Comparison of ENCODE assay signal across 17 mouse cellular contexts in the genomic region with DNA sequence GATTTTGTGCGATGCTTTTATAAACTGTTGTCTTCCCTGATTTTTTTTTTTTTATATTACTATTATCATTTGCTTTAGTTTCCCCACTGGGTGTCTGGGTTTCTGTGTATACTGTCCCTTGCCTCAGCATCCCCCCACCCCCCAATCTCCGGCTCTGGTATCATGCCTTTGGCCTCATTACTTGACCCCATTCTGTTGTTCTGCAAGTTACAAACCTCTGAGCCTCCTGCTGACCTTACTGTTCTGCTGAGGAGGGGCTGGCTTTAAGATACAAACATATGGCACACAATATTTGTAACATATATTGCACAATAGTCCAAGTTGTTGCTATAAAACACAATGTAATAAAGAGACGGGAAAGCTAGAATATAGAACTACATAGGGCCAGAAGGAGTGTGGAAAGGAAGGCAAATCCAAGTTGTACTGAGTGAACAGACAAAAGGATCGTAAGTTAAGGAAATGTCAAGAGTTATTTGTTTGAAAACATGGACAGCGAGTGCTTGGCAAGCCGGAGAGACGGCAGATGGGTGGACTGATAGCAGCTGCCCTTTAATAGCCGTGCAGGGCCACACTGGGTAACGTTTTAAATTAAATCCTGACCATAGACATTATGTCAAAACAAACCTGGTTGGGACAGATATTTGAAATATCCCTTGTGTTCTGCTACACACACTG. TPM values are rescaled to one million over a fixed set of nuclear protein-coding genes. Genes with fewer than 3 reads are reported as not detected.
DNase-seq lines count a peak whose midpoint lies in the region; ATAC-seq lines count a peak whose summit lies in the region.
"Had no signal": no experiment of that assay in that cellular context is flagged by ENCODE, and none has a peak within 500 bp of the region (broad histone marks: within the 10 kb centered on the region; RNA-seq: fewer than 3 reads in every experiment).

No protein-coding gene starts in this region.

- H3K9ac ChIP-seq in kidney, embryonic 15.5 days = no peak overlapping the region
- no peak overlapping the region for H3K9ac ChIP-seq in neural tube, embryonic 11.5 days (ENCODE audit: low read length)
- no peak overlapping the region for H3K9ac ChIP-seq in neural tube, embryonic 15.5 days (replicated peaks)
- H3K9ac ChIP-seq in intestine, embryonic 16.5 days (ENCODE audit: low read depth, low read length) = no peak overlapping the region
- H3K9ac ChIP-seq: embryonic facial prominence, embryonic 13.5 days; forebrain, embryonic 12.5 days; lung, embryonic 14.5 days had no signal

- peak overlapping the region; percentile 22; the same call in 1 of the 2 replicates for H3K27ac ChIP-seq in kidney, embryonic 15.5 days
- H3K27ac ChIP-seq in neural tube, embryonic 11.5 days (ENCODE audit: low read depth, low read length) = 0 out of 2 replicates have a peak overlapping the region, but pooled peaks have one; percentile 21
- no peak overlapping the region for H3K27ac ChIP-seq in neural tube, embryonic 15.5 days (replicated peaks)
- no peak overlapping the region for H3K27ac ChIP-seq in intestine, embryonic 16.5 days (ENCODE audit: low read length)
- H3K27ac ChIP-seq: forebrain, embryonic 12.5 days; layer of hippocampus, adult 2 months had no signal

- no peaks in the 10 kb centered on the region for H3K27me3 ChIP-seq in kidney, embryonic 15.5 days
- H3K27me3 ChIP-seq in neural tube, embryonic 11.5 days (ENCODE audit: control insufficient read depth, insufficient read depth, low read length) = no peaks in the 10 kb centered on the region
- H3K27me3 ChIP-seq in neural tube, embryonic 15.5 days (replicated peaks) = no peaks in the 10 kb centered on the region
- no peaks in the 10 kb centered on the region for H3K27me3 ChIP-seq in intestine, embryonic 16.5 days (replicated peaks; ENCODE audit: control insufficient read depth, insufficient read depth, low read length)
- H3K27me3 ChIP-seq: embryonic facial prominence, embryonic 13.5 days; forebrain, embryonic 12.5 days had no signal

- H3K4me1 ChIP-seq in kidney, embryonic 15.5 days = peaks cover 63% of the 10 kb centered on the region
- H3K4me1 ChIP-seq in neural tube, embryonic 11.5 days (ENCODE audit: control insufficient read depth, insufficient read depth, low read length) = peaks cover 10% of the 10 kb centered on the region; the same call in 1 of the 2 replicates
- peaks cover 30% of the 10 kb centered on the region for H3K4me1 ChIP-seq in neural tube, embryonic 15.5 days
- peaks cover 40% of the 10 kb centered on the region for H3K4me1 ChIP-seq in intestine, embryonic 16.5 days (ENCODE audit: control insufficient read depth, insufficient read depth, low read length)

- no peak overlapping the region for H3K4me3 ChIP-seq in kidney, embryonic 15.5 days (replicated peaks)
- no peak overlapping the region for H3K4me3 ChIP-seq in neural tube, embryonic 11.5 days (ENCODE audit: low read depth, low read length)
- no peak overlapping the region for H3K4me3 ChIP-seq in neural tube, embryonic 15.5 days (replicated peaks)
- no peak overlapping the region for H3K4me3 ChIP-seq in intestine, embryonic 16.5 days (ENCODE audit: low read length)
- H3K4me3 ChIP-seq: embryonic facial prominence, embryonic 13.5 days; forebrain, embryonic 12.5 days; layer of hippocampus, adult 2 months had no signal

- DNase-seq in kidney, adult 8-10 months = no peak
- no peak for DNase-seq in neural tube, embryonic 11.5 days (ENCODE audit: low spot score)
- DNase-seq in cerebellum, adult 8-10 months = peak; percentile 71
- peak; percentile 69 for DNase-seq in retina, embryonic 14.5 days (ENCODE audit: low spot score)
- DNase-seq in gastrocnemius, postnatal 4 days (ENCODE audit: low spot score in 2 of 2) = no peak
- DNase-seq: adrenal gland, postnatal 25 days; heart, adult 18-20 months; liver; lung, embryonic 14.5 days; thymus, adult 2 months had no signal

- no peaks in the 10 kb centered on the region for H3K9me3 ChIP-seq in kidney, embryonic 15.5 days (replicated peaks)
- no peaks in the 10 kb centered on the region for H3K9me3 ChIP-seq in neural tube, embryonic 11.5 days (ENCODE audit: control insufficient read depth, low read length)
- no peaks in the 10 kb centered on the region for H3K9me3 ChIP-seq in neural tube, embryonic 15.5 days (replicated peaks)
- H3K9me3 ChIP-seq in intestine, embryonic 16.5 days (ENCODE audit: control insufficient read depth, low read length) = no peaks in the 10 kb centered on the region
- H3K9me3 ChIP-seq: embryonic facial prominence, embryonic 13.5 days; forebrain, embryonic 12.5 days had no signal

- H3K36me3 ChIP-seq in kidney, embryonic 15.5 days = no peaks in the 10 kb centered on the region
- no peaks in the 10 kb centered on the region for H3K36me3 ChIP-seq in neural tube, embryonic 11.5 days (ENCODE audit: control insufficient read depth, insufficient read depth, low read length)
- H3K36me3 ChIP-seq in neural tube, embryonic 15.5 days = no peaks in the 10 kb centered on the region
- no peaks in the 10 kb centered on the region for H3K36me3 ChIP-seq in intestine, embryonic 16.5 days (ENCODE audit: control insufficient read depth, insufficient read depth, low read length)
- H3K36me3 ChIP-seq: embryonic facial prominence, embryonic 13.5 days; forebrain, embryonic 12.5 days had no signal

- H3K4me2 ChIP-seq in kidney, embryonic 15.5 days = no peak overlapping the region
- no peak overlapping the region for H3K4me2 ChIP-seq in neural tube, embryonic 11.5 days (ENCODE audit: low read depth)
- no peak overlapping the region for H3K4me2 ChIP-seq in neural tube, embryonic 15.5 days
- H3K4me2 ChIP-seq in intestine, embryonic 16.5 days (ENCODE audit: low read depth, low read length) = no peak overlapping the region
- H3K4me2 ChIP-seq: embryonic facial prominence, embryonic 13.5 days; forebrain, embryonic 12.5 days; lung, embryonic 14.5 days had no signal

- no peak for ATAC-seq in kidney, embryonic 15.5 days (replicated peaks; ENCODE audit: low FRiP score)
- no peak for ATAC-seq in neural tube, embryonic 11.5 days (ENCODE audit: insufficient read depth, low FRiP score, low TSS enrichment)
- ATAC-seq in neural tube, embryonic 15.5 days (ENCODE audit: low FRiP score) = no peak
- no peak for ATAC-seq in intestine, embryonic 16.5 days
- ATAC-seq: intestine, postnatal 0 days had no signal

- WGBS in kidney, embryonic 15.5 days = 20% methylated on average over 9 of the region's 9 CpGs
- 45% methylated on average over 9 of the region's 9 CpGs for WGBS in neural tube, embryonic 11.5 days
- WGBS in neural tube, embryonic 15.5 days = 24% methylated on average over 9 of the region's 9 CpGs
- 42% methylated on average over 9 of the region's 9 CpGs for WGBS in intestine, embryonic 16.5 days

RNA-seq across cellular contexts. Expression of a gene that starts 49.2 kb away (rescaled TPM):
- 19.1 and 22.2 TPM in 2 replicates for polyA plus RNA-seq in kidney, embryonic 15.5 days (2015; fragmentation: Nextera tagmentation; extraction: Ambion mirVana)
- polyA plus RNA-seq in neural tube, embryonic 11.5 days (2014; fragmentation: Nextera tagmentation; extraction: Ambion mirVana) = 27.4 and 28.4 TPM in 2 replicates
- polyA plus RNA-seq in neural tube, embryonic 15.5 days (2015; fragmentation: Nextera tagmentation; extraction: Ambion mirVana) = 18.4 and 20.9 TPM in 2 replicates
- total RNA-seq in gastrocnemius, postnatal 4 days (2021) = 100 to 1,000 TPM; 104 TPM
- polyA plus RNA-seq in intestine, embryonic 16.5 days (2015; fragmentation: Nextera tagmentation; extraction: Ambion mirVana) = 8.9 and 27.7 TPM in 2 replicates

Comparison
In these comparisons a context has a peak if more than half of its experiments do, and no peak if none do; other contexts are left out.
1. H3K27ac ChIP-seq: peak in kidney, embryonic 15.5 days (single experiment) and neural tube, embryonic 11.5 days (single experiment); none in neural tube, embryonic 15.5 days (single experiment) and intestine, embryonic 16.5 days (single experiment).
2. DNase-seq: peak in cerebellum, adult 8-10 months (single experiment) and retina, embryonic 14.5 days (single experiment); none in kidney, adult 8-10 months (0 of 2), neural tube, embryonic 11.5 days (single experiment) and gastrocnemius, postnatal 4 days (0 of 2).